Mouse (Mus musculus) liver, postnatal 0 days (tissue): ENCODE measurements at regions not wholly inside any gene's neighbourhood (a gene's known extent, or its start where the extent isn't known, plus 50 kb on each side); places are given as distances from the start of the nearest gene placed in this dataset.

Experiments used
- ATAC-seq: fragments of 200-750 bp; cut with Nextera tagmentation; 2 replicates; pipeline ENCODE4 v1.8.0; 2017; ENCODE audit warnings: mild to moderate bottlenecking, moderate library complexity
- DNase-seq: peaks from one replicate; pipeline ENCODE4 v3.0.0-alpha.2; 2016
- H3K27ac ChIP-seq: fragments of 300-500 bp; sonication (generic); 2 replicates; pipeline ENCODE4 v1.5.1; 2014; ENCODE audit warnings: antibody characterized with exemption, moderate library complexity, mild to moderate bottlenecking, low read depth
- H3K27me3 ChIP-seq: fragments of 300-500 bp; sonication (generic); 2 replicates; pipeline ENCODE4 v1.6.1; 2014; ENCODE audit warnings: low read length, control low read depth, mixed read lengths; ENCODE audit not compliant: insufficient read depth
- H3K36me3 ChIP-seq: fragments of 300-500 bp; sonication (generic); replicated peaks from 2 replicates; pipeline ENCODE4 v1.6.1; 2014; ENCODE audit warnings: mild to moderate bottlenecking, control low read depth, low read length, moderate library complexity, mixed read lengths; ENCODE audit not compliant: insufficient read depth
- H3K4me1 ChIP-seq: fragments of 300-500 bp; sonication (generic); 2 replicates; pipeline ENCODE4 v1.6.1; 2014; ENCODE audit warnings: antibody characterized with exemption, mild to moderate bottlenecking, control low read depth; ENCODE audit not compliant: insufficient read depth
- H3K4me2 ChIP-seq: fragments of 300-500 bp; sonication (generic); 2 replicates; pipeline ENCODE4 v1.6.1; 2014; ENCODE audit warnings: low read depth, mild to moderate bottlenecking, low read length, moderate library complexity, mixed read lengths
- H3K4me3 ChIP-seq: fragments of 300-500 bp; sonication (generic); 2 replicates; pipeline ENCODE4 v1.5.1; 2014; ENCODE audit warnings: low read depth, low read length
- H3K9ac ChIP-seq: fragments of 300-500 bp; sonication (generic); replicated peaks from 2 replicates; pipeline ENCODE4 v1.6.1; 2014; ENCODE audit warnings: mild to moderate bottlenecking, moderate library complexity
- H3K9me3 ChIP-seq: fragments of 300-500 bp; sonication (generic); 2 replicates; pipeline ENCODE4 v1.6.1; 2016; ENCODE audit warnings: mild to moderate bottlenecking, control low read depth, low read length, mixed read lengths
- CTCF ChIP-seq: sonication (generic); IDR thresholded peaks from 2 replicates; pipeline ENCODE4 v1.5.1; 2016; ENCODE audit warnings: antibody characterized with exemption, low read depth
- EP300 ChIP-seq: IDR thresholded peaks from 2 replicates; pipeline ENCODE4 v1.6.1; 2016; ENCODE audit warnings: antibody characterized with exemption, low read depth, mild to moderate bottlenecking
- WGBS: fragments of 180-500 bp; shearing (Covaris S2); extraction: QIAGEN DNeasy Blood & Tissue Kit; methylation state at CpG from one replicate; pipeline ENCODE4 v1.1.7; 2014; ENCODE audit not compliant: insufficient replicate concordance; 5-methylcytosine and 5-hydroxymethylcytosine counted together

DNA sequence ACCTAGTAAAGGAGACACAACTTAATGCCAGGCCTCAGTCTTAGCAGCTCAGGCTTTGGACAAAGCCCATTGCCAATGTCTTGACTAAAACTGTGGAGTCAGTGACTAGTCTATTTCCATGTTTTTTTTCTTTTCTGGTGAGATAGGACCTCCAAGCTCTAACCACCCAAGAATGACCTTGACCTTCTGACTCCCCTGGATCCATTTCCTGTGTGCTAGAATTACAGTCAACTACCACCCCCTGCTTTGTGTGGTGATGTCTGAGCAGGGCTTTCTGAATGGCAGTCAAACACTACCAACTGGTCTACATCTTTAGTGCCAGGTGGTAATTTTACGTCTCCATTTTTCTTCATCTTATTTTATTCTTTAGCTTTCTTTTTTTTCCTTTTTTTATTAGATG is 51.3 kb upstream of the Rnf138rt1 start:
- no peak overlapping the region for H3K4me2 ChIP-seq
- no peaks in the 10 kb centered on the region for H3K9me3 ChIP-seq
- no peak overlapping the region for H3K27ac ChIP-seq
- ATAC-seq, result no peak
- H3K36me3 ChIP-seq, result no peaks in the 10 kb centered on the region
- TF ChIP-seq CTCF (no peak), EP300 (no peak)
- no peak for DNase-seq
- no peak overlapping the region for H3K9ac ChIP-seq
- H3K27me3 ChIP-seq, result no peaks in the 10 kb centered on the region
- no peak overlapping the region for H3K4me3 ChIP-seq
- 58% methylated on average over 1 of the region's 1 CpGs for WGBS
- no peaks in the 10 kb centered on the region for H3K4me1 ChIP-seq

DNA sequence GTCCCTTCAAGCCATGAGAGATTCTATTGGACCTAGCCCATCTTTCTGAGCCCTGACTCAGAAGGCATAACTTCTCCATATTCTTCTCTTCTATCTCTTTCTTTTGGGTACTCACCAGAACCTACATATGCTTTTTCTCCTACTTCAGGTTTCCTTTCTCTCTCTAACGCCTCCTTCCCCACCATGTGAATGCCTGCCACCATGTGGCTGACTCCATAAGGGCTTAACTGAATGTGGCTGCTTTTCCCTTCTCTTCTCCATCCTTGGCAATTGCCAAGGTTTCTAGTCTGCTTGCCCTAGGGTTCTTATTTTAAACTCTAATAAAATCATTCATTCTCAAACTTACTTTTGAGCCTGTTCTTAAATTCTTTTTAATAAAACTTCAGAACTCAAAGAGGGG is 53.7 kb upstream of the Rnf138rt1 start:
- 46% methylated on average over 1 of the region's 1 CpGs for WGBS
- Histone ChIP-seq H3K9ac (no peak overlapping the region), H3K27me3 (no peaks in the 10 kb centered on the region), H3K4me2 (no peak overlapping the region), H3K27ac (no peak overlapping the region), H3K4me3 (no peak overlapping the region), H3K4me1 (no peaks in the 10 kb centered on the region), H3K36me3 (no peaks in the 10 kb centered on the region), H3K9me3 (no peaks in the 10 kb centered on the region)
- DNase-seq, result no peak
- no peak for ATAC-seq
- peak; percentile 18; the same call in 1 of the 2 replicates for TF ChIP-seq CTCF
- TF ChIP-seq EP300, result no peak

DNA sequence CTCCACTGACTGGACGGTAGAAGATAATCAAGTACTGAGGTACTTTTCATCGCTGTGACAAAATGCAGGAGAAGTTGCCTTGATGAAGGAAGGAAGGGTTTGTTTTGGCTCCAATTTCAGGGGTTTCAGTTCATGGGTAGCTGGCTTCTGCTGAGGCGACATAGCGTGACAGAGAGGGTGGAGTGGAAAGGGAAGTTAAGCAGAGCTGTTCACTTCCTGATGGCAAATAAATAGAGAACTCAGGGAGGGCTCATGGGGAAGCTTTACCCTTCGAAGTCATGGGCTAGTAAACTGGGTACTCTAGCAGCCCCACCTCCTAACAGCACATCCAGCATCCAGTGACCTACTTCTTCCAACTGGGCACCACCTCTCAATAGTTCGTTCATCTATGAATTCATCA is 61.2 kb upstream of the Rnf138rt1 start:
- Histone ChIP-seq H3K27me3 (no peaks in the 10 kb centered on the region), H3K27ac (no peak overlapping the region), H3K4me2 (no peak overlapping the region), H3K4me3 (no peak overlapping the region), H3K4me1 (no peaks in the 10 kb centered on the region), H3K9ac (no peak overlapping the region), H3K36me3 (no peaks in the 10 kb centered on the region), H3K9me3 (no peaks in the 10 kb centered on the region)
- DNase-seq (no peak), ATAC-seq (no peak)
- no peak for TF ChIP-seq CTCF
- TF ChIP-seq EP300, result no peak
- 52% methylated on average over 6 of the region's 6 CpGs for WGBS

DNA sequence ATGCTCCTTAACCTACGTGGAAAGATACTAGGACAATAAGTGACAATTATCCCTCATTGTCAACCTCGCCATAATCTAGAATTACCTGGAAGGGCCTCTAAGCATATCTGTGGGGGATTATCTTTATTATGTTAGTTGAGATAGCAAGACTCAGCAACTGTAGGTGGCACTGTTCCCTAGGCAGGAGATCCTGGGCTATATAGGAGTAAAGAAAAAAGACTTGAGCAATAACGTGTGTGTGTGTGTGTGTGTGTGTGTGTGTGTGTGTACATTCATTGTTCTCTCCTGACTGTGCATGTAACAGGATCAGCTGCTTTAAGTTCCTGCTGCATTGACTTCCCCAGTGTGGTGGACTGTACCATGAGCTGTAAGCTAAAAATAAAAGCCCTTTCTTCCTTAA is 66.3 kb upstream of the Rnf138rt1 start:
- no peaks in the 10 kb centered on the region for H3K4me1 ChIP-seq
- H3K27me3 ChIP-seq, result no peaks in the 10 kb centered on the region
- no peak overlapping the region for H3K27ac ChIP-seq
- TF ChIP-seq CTCF (peak; percentile 46), EP300 (no peak)
- no peaks in the 10 kb centered on the region for H3K36me3 ChIP-seq
- no peak overlapping the region for H3K4me3 ChIP-seq
- 43% methylated on average over 3 of the region's 3 CpGs for WGBS
- no peak overlapping the region for H3K4me2 ChIP-seq
- no peak overlapping the region for H3K9ac ChIP-seq
- DNase-seq (peak; percentile 14), ATAC-seq (no peak)
- no peaks in the 10 kb centered on the region for H3K9me3 ChIP-seq

DNA sequence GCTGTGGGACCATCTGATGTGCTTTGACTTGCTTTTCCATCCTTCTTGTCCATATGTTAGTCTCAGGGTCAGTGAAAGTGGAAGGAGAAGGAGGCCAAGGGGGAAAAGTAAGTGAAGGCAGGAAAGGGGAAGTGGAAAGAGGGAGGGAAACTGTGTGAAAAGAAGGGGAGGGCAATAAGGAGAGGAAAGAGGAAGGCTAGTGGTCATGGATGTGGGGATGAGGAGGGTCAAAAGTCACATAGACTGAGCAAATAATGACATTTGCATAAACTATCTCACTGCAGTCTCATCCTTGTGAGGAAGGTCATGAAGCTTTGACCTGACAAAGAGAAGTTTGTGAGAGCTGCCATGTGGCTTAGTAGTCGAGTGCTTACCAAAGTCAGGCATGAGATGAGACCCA is 63.4 kb upstream of the Ap1s2 start:
- H3K4me3 ChIP-seq, result no peak overlapping the region
- no peak overlapping the region for H3K27ac ChIP-seq
- H3K36me3 ChIP-seq, result no peaks in the 10 kb centered on the region
- no peaks in the 10 kb centered on the region; the same call in 1 of the 2 replicates for H3K27me3 ChIP-seq
- TF ChIP-seq EP300, result no peak
- TF ChIP-seq CTCF, result no peak
- H3K4me1 ChIP-seq, result no peaks in the 10 kb centered on the region
- ATAC-seq (no peak), DNase-seq (no peak)
- 47% methylated on average over 1 of the region's 1 CpGs for WGBS
- H3K9me3 ChIP-seq, result no peaks in the 10 kb centered on the region
- H3K4me2 ChIP-seq, result no peak overlapping the region
- no peak overlapping the region for H3K9ac ChIP-seq

DNA sequence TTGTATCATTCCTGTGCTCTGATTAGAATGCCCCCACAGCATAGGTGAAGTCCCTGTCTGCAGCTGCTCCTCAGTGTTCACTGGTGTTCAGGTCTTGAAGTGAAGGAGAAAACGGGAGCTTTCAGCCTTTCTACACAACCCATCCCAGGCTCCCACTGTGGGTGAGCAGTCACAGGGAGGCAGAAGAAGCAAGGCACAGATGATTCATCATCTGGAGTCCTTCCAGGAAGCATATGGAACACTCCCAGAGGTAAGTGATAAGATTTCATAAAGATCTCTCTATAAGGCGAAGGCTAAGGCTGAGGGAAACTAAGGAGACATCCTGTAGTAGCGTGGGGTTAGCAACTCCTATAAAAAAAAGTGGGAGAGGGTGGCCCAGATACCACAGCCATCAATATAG is 61.9 kb upstream of the Ap1s2 start:
- no peak for TF ChIP-seq CTCF
- TF ChIP-seq EP300, result no peak
- no peak for DNase-seq
- Histone ChIP-seq H3K27ac (no peak overlapping the region), H3K9me3 (no peaks in the 10 kb centered on the region), H3K9ac (no peak overlapping the region), H3K36me3 (no peaks in the 10 kb centered on the region), H3K4me2 (no peak overlapping the region), H3K27me3 (no peaks in the 10 kb centered on the region; the same call in 1 of the 2 replicates), H3K4me1 (no peaks in the 10 kb centered on the region), H3K4me3 (no peak overlapping the region)
- 75% methylated on average over 3 of the region's 3 CpGs for WGBS
- ATAC-seq, result no peak

DNA sequence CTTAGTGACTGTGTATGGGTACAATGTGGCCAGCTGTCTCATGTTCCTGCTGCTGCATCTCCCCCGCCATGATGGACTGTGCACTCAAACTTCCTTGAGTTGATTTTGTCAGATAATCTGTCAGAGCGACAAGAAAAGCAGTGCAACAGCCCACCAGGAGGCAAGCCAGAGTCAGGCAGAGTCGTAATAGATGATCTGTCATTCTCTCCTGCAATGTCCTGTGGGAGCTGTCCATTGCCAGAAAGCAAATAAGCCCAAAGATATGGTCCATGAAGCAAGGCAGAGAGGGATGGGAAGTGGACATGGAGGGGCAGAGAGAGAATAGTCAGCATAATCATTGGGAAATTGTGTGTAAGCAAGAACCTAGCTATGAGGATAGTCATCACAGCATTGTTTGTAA is 61.2 kb upstream of the Ap1s2 start:
- Histone ChIP-seq H3K9me3 (no peaks in the 10 kb centered on the region), H3K4me3 (no peak overlapping the region), H3K27ac (no peak overlapping the region), H3K9ac (no peak overlapping the region), H3K36me3 (no peaks in the 10 kb centered on the region), H3K4me2 (no peak overlapping the region), H3K27me3 (no peaks in the 10 kb centered on the region; the same call in 1 of the 2 replicates), H3K4me1 (no peaks in the 10 kb centered on the region)
- ATAC-seq, result no peak
- no peak for DNase-seq
- TF ChIP-seq CTCF (no peak), EP300 (no peak)
- WGBS, result 39% methylated on average over 3 of the region's 3 CpGs
